Mouse (Mus musculus): ENCODE results near the gene Abca13.
"Not testable (repeated sequence)": the region's sequence is repeated elsewhere in the genome, so short reads cannot be mapped to it uniquely, and the experiment has no call there.

Abca13 gene

DNA sequence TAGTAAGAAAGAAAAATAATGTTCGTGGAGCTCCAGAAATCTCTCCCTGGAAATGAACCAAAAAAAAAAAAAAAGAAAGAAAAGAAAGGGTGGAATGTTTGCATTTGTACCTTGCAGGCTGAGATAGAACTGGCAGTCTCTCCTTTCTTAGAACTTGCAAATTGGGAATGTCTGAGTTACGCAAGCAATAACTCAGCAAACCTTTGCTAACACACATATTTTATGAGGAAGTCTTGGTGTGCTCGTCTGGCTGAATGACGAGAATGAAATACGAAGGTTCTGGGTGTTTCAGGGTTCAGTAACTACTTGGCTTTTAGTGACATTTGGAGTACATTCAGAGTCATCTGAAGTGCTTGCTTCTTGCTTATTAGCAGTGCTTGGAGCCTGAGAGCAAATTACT is 241.1 kb downstream of the Abca13 start:
- H3K4me3 ChIP-seq (replicated peaks; ENCODE audit: low read length) = no peak overlapping the region
- no peaks in the 10 kb centered on the region for H3K4me1 ChIP-seq (replicated peaks; ENCODE audit: low read depth, low read length)
- H3K9me3 ChIP-seq (ENCODE audit: low read length) = no peaks in the 10 kb centered on the region
- no peaks in the 10 kb centered on the region for H3K27me3 ChIP-seq (ENCODE audit: insufficient read depth, low read length)
- no peak for TF ChIP-seq CTCF (conservative IDR thresholded peaks at IDR 0.05; ENCODE audit: low read length)
- TF ChIP-seq POU5F1 (IDR thresholded peaks at IDR 0.05; ENCODE audit: borderline replicate concordance, low read length) = no peak
- TF ChIP-seq NANOG (IDR thresholded peaks at IDR 0.05; ENCODE audit: borderline replicate concordance, low read length) = no peak
- H3K36me3 ChIP-seq (ENCODE audit: insufficient read depth, low read length) = no peaks in the 10 kb centered on the region

GRCm38 (mm10) chr11:9436617-9437016 is 244.9 kb downstream of the Abca13 start:
- H3K4me3 ChIP-seq (replicated peaks; ENCODE audit: low read length) = no peak overlapping the region
- no peaks in the 10 kb centered on the region for H3K4me1 ChIP-seq (replicated peaks; ENCODE audit: low read depth, low read length)
- no peaks in the 10 kb centered on the region for H3K36me3 ChIP-seq (ENCODE audit: insufficient read depth, low read length)
- no peaks in the 10 kb centered on the region for H3K9me3 ChIP-seq (ENCODE audit: low read length)
- TF ChIP-seq CTCF (conservative IDR thresholded peaks at IDR 0.05; ENCODE audit: low read length) = no peak
- TF ChIP-seq POU5F1 (IDR thresholded peaks at IDR 0.05; ENCODE audit: borderline replicate concordance, low read length) = no peak
- no peak for TF ChIP-seq NANOG (IDR thresholded peaks at IDR 0.05; ENCODE audit: borderline replicate concordance, low read length)
- H3K27me3 ChIP-seq (ENCODE audit: insufficient read depth, low read length) = no peaks in the 10 kb centered on the region

DNA sequence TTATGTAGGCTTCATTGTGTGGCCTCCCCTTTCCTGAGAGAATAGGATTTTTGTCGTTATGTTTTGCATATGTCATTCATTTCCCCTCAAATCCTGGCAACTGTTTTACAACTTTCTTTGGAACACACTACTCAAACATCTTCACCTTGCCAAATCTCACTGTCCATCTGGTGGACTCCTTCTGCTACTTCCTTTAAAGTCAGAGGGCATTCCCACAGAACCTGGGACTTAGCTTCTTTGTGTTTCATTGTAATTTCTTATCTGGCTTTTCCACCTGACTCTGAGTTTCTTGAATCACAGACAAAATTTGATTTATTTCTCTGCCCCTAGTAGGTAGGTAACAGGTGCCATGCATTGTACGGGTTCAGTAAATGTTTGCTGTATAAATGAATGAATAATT is 248.0 kb downstream of the Abca13 start:
- TF ChIP-seq CTCF (conservative IDR thresholded peaks at IDR 0.05; ENCODE audit: low read length) = no peak
- TF ChIP-seq POU5F1 (IDR thresholded peaks at IDR 0.05; ENCODE audit: borderline replicate concordance, low read length) = no peak
- no peak for TF ChIP-seq NANOG (IDR thresholded peaks at IDR 0.05; ENCODE audit: borderline replicate concordance, low read length)
- Histone ChIP-seq H3K9me3 (ENCODE audit: low read length) (no peaks in the 10 kb centered on the region), H3K27me3 (ENCODE audit: insufficient read depth, low read length) (no peaks in the 10 kb centered on the region), H3K4me1 (replicated peaks; ENCODE audit: low read depth, low read length) (no peaks in the 10 kb centered on the region), H3K36me3 (ENCODE audit: insufficient read depth, low read length) (no peaks in the 10 kb centered on the region), H3K4me3 (replicated peaks; ENCODE audit: low read length) (no peak overlapping the region)

GRCm38 (mm10) chr11:9441192-9441591 is 249.4 kb downstream of the Abca13 start:
- Histone ChIP-seq H3K4me3 (replicated peaks; ENCODE audit: low read length) (no peak overlapping the region), H3K9me3 (ENCODE audit: low read length) (no peaks in the 10 kb centered on the region), H3K4me1 (replicated peaks; ENCODE audit: low read depth, low read length) (no peaks in the 10 kb centered on the region), H3K36me3 (ENCODE audit: insufficient read depth, low read length) (no peaks in the 10 kb centered on the region), H3K27me3 (ENCODE audit: insufficient read depth, low read length) (no peaks in the 10 kb centered on the region)
- TF ChIP-seq POU5F1 (IDR thresholded peaks at IDR 0.05; ENCODE audit: borderline replicate concordance, low read length) = no peak

- H3K27me3 ChIP-seq (ENCODE audit: insufficient read depth, low read length) = no peaks in the 10 kb centered on the region
- H3K9me3 ChIP-seq (ENCODE audit: low read length) = no peaks in the 10 kb centered on the region
- TF ChIP-seq NANOG (IDR thresholded peaks at IDR 0.05; ENCODE audit: borderline replicate concordance, low read length) (no peak), POU5F1 (IDR thresholded peaks at IDR 0.05; ENCODE audit: borderline replicate concordance, low read length) (no peak), CTCF (conservative IDR thresholded peaks at IDR 0.05; ENCODE audit: low read length) (no peak)
- no peak overlapping the region for H3K4me3 ChIP-seq (replicated peaks; ENCODE audit: low read length)
- no peaks in the 10 kb centered on the region for H3K36me3 ChIP-seq (ENCODE audit: insufficient read depth, low read length)
- no peaks in the 10 kb centered on the region for H3K4me1 ChIP-seq (replicated peaks; ENCODE audit: low read depth, low read length)
These were observed 280.7 kb downstream of the Abca13 start for GRCm38 (mm10) chr11:9472400-9472799.

DNA sequence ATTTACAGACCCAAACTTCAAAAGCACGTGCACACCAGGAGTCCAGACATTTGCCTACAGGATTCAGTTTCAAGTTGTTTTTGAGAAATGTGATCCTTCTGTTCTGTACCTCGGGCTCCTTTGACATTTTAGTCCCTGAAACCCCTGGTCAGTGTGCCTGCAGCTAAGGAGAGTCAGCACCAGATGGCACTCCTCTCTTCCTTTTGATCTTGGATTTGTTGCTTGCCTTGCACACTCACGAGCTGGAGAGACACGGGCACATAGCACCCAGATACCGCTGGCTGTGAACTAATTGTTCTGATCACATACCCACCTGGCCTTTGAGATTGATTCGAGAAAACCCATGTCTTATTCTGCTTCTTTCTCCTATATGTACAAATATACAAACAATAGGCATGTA is 289.8 kb downstream of the Abca13 start:
- H3K27me3 ChIP-seq (ENCODE audit: insufficient read depth, low read length) = no peaks in the 10 kb centered on the region
- TF ChIP-seq NANOG (IDR thresholded peaks at IDR 0.05; ENCODE audit: borderline replicate concordance, low read length) = no peak
- no peak for TF ChIP-seq POU5F1 (IDR thresholded peaks at IDR 0.05; ENCODE audit: borderline replicate concordance, low read length)
- TF ChIP-seq CTCF (conservative IDR thresholded peaks at IDR 0.05; ENCODE audit: low read length) = peak; percentile 30
- no peak overlapping the region for H3K4me3 ChIP-seq (replicated peaks; ENCODE audit: low read length)
- H3K4me1 ChIP-seq (replicated peaks; ENCODE audit: low read depth, low read length) = no peaks in the 10 kb centered on the region
- H3K36me3 ChIP-seq (ENCODE audit: insufficient read depth, low read length) = no peaks in the 10 kb centered on the region
- 0 out of 2 replicates have a peak, but pooled peaks cover 2% of the 10 kb centered on the region for H3K9me3 ChIP-seq (ENCODE audit: low read length)

- TF ChIP-seq NANOG (IDR thresholded peaks at IDR 0.05; ENCODE audit: borderline replicate concordance, low read length) = no peak
- TF ChIP-seq POU5F1 (IDR thresholded peaks at IDR 0.05; ENCODE audit: borderline replicate concordance, low read length) = no peak
- no peaks in the 10 kb centered on the region for H3K36me3 ChIP-seq (ENCODE audit: insufficient read depth, low read length)
- H3K4me3 ChIP-seq (replicated peaks; ENCODE audit: low read length) = no peak overlapping the region
- H3K4me1 ChIP-seq (replicated peaks; ENCODE audit: low read depth, low read length) = no peaks in the 10 kb centered on the region
- no peaks in the 10 kb centered on the region for H3K9me3 ChIP-seq (ENCODE audit: low read length)
- no peaks in the 10 kb centered on the region for H3K27me3 ChIP-seq (ENCODE audit: insufficient read depth, low read length)
These were observed 308.8 kb downstream of the Abca13 start for GRCm38 (mm10) chr11:9500326-9501142.

- H3K9me3 ChIP-seq (ENCODE audit: low read length); H3K27me3 ChIP-seq (ENCODE audit: insufficient read depth, low read length); H3K4me1 ChIP-seq (replicated peaks; ENCODE audit: low read depth, low read length); H3K36me3 ChIP-seq (ENCODE audit: insufficient read depth, low read length); H3K4me3 ChIP-seq (replicated peaks; ENCODE audit: low read length): not testable (repeated sequence)
These were observed 323.2 kb downstream of the Abca13 start for GRCm38 (mm10) chr11:9514966-9515365.

DNA sequence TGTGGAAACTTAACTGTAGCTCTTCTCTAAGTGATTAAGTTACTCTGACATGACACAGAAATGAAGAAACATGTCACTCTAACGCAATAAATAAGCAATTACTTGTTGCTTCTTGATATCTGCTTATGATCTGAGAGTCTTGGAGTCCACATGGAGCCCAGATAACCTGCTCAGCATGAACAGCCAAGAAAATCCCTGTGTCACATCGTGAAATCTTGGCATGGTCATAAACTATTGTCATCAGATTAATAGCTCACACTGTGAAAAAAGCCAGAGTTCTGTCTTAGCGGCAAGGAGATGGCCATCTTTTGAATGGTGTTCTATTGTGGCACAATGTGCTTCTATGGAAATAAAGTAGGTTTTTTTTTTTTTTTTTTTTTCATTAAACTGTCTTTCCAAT is 336.8 kb downstream of the Abca13 start:
- Histone ChIP-seq H3K9me3 (ENCODE audit: low read length) (no peaks in the 10 kb centered on the region), H3K36me3 (ENCODE audit: insufficient read depth, low read length) (no peaks in the 10 kb centered on the region), H3K4me1 (replicated peaks; ENCODE audit: low read depth, low read length) (no peaks in the 10 kb centered on the region), H3K27me3 (ENCODE audit: insufficient read depth, low read length) (no peaks in the 10 kb centered on the region), H3K4me3 (replicated peaks; ENCODE audit: low read length) (no peak overlapping the region)
- TF ChIP-seq POU5F1 (IDR thresholded peaks at IDR 0.05; ENCODE audit: borderline replicate concordance, low read length) (no peak), CTCF (conservative IDR thresholded peaks at IDR 0.05; ENCODE audit: low read length) (no peak), NANOG (IDR thresholded peaks at IDR 0.05; ENCODE audit: borderline replicate concordance, low read length) (no peak)

Data from E14TG2a.4 (cell line).